Mouse (Mus musculus): ENCODE results near the gene Traf6.

- no peak for TF ChIP-seq POLR2A (IDR thresholded peaks at IDR 0.05; ENCODE audit: borderline replicate concordance, extremely low read depth, low read depth, low read length)
- TF ChIP-seq CTCF (IDR thresholded peaks at IDR 0.05; ENCODE audit: insufficient read depth, low read length) = peak; percentile 36; the same call in 1 of the 2 replicates
These were observed 15.5 kb downstream of the Traf6 start for GRCm38 (mm10) chr2:101693577-101694215.
